Mouse (Mus musculus) megakaryocyte-erythroid progenitor cell, adult 5 weeks (primary cell): Measurements from ENCODE around the gene Polr1d. TPM values are rescaled to one million over a fixed set of nuclear protein-coding genes. Genes with fewer than 3 reads are reported as not detected.

ENCODE experiments used
- polyA plus RNA-seq: library from polyadenylated mRNA; stranded (reverse); fragments of >175 nt; gene quantifications from 2 replicates; pipeline ENCODE4 v1.2.3, GENCODE M21; 2012

Gene Polr1d
- 129 and 133 TPM in 2 replicates for polyA plus RNA-seq

GRCm38 (mm10) chr5:147076799-147077165, at the start of gene Polr1d:
Polr1d (plus strand) TSS chr5:147077050.

DNA sequence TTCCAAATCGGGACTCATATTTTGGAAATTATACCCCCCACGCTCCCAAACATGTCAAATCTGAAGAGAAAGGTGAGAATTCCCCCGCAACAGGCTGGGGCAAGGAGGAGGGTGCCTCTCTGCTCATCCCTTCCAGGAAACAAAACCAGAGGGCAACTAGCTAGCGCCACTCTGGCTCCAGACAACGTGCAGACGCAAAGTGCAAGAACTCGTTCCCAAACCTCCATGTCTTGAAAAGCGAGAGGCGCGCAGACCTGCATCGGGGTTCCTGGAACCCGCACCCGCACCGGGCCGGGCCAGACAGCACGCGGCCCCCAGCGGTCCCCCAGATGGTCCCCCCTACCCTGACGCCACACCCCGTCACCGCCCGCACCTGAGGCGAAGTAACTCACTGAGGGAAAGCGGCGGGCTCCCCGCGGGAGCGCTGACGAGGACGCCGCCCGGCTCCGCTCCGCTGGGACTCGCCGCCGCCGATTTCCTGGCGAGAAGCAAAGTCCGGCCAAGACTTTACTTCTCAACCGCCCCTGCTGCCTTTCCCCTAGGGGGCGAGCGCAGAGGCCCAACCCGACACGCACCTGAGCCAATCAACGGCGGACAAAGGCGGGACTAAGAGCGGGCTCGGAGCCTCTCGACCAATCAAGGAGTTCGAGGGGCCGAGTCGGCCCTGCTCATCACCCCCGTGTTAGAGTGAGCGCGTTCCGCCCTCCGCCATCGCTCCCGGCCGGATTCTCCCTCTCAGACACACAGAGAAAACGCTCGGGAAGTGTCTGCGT, 638 bp upstream of the Polr1d start, which contains the start of gene Lnx2:
Lnx2 (minus strand) TSS at position 561 of the 773 bp plus-strand sequence.

Other genes starting within 250 kb of the Polr1d start
- 318 and 398 TPM in 2 replicates for gene Rpl21, start 244.2 kb upstream of the Polr1d start, polyA plus RNA-seq
- 2.4 and 2.6 TPM in 2 replicates for gene Rasl11a, start 232.0 kb upstream of the Polr1d start, polyA plus RNA-seq
- gene Gtf3a, start 128.4 kb upstream of the Polr1d start, polyA plus RNA-seq, result 125 and 137 TPM in 2 replicates
- 3.5 and 4.3 TPM in 2 replicates for gene Mtif3, start 113.2 kb upstream of the Polr1d start, polyA plus RNA-seq
- gene Lnx2, start 464 bp upstream of the Polr1d start, polyA plus RNA-seq, result 8.5 and 8.8 TPM in 2 replicates
- gene Gsx1, start 111.6 kb downstream of the Polr1d start, polyA plus RNA-seq, result not detected in 2 replicates
- not detected in 2 replicates for gene Pdx1, start 192.9 kb downstream of the Polr1d start, polyA plus RNA-seq
- gene Cdx2, start 230.2 kb downstream of the Polr1d start, polyA plus RNA-seq, result 0.03 TPM in 1 of 2 replicates, not detected in the other
- not detected in 2 replicates for gene Urad, start 245.4 kb downstream of the Polr1d start, polyA plus RNA-seq